Mouse (Mus musculus) lung, postnatal 0 days (tissue): Measurements from ENCODE around the gene Otud7b. TPM values are rescaled to one million over a fixed set of nuclear protein-coding genes. Genes with fewer than 3 reads are reported as not detected.
A peak's percentile ranks its signal among the peaks of the same experiment; 100 is the strongest.

Source experiments
- ATAC-seq: fragments of 200-750 bp; cut with Nextera tagmentation; 2 replicates; pipeline ENCODE4 v1.8.0; 2017; ENCODE audit warnings: moderate library complexity
- DNase-seq: peaks from one replicate; pipeline ENCODE4 v3.0.0-alpha.2; 2016; ENCODE audit warnings: low spot score
- H3K27ac ChIP-seq: fragments of 300-500 bp; sonication (generic); 2 replicates; pipeline ENCODE4 v1.5.1; 2014; ENCODE audit warnings: antibody characterized with exemption, mild to moderate bottlenecking, low read length, mixed read lengths
- H3K27me3 ChIP-seq: fragments of 300-500 bp; sonication (generic); replicated peaks from 2 replicates; pipeline ENCODE4 v1.6.1; 2014; ENCODE audit warnings: low read length, mixed read lengths; ENCODE audit not compliant: insufficient read depth
- H3K36me3 ChIP-seq: fragments of 300-500 bp; sonication (generic); 2 replicates; pipeline ENCODE4 v1.6.1; 2014; ENCODE audit warnings: low read length, mixed read lengths; ENCODE audit not compliant: insufficient read depth
- H3K4me1 ChIP-seq: fragments of 300-500 bp; sonication (generic); 2 replicates; pipeline ENCODE4 v1.6.1; 2014; ENCODE audit warnings: antibody characterized with exemption, low read depth, low read length, mixed read lengths; ENCODE audit not compliant: insufficient read depth
- H3K4me2 ChIP-seq: fragments of 300-500 bp; sonication (generic); replicated peaks from 2 replicates; pipeline ENCODE4 v1.6.1; 2014; ENCODE audit warnings: low read depth, mild to moderate bottlenecking, low read length, moderate library complexity, mixed read lengths
- H3K4me3 ChIP-seq: fragments of 300-500 bp; sonication (generic); 2 replicates; pipeline ENCODE4 v1.5.1; 2014; ENCODE audit warnings: low read depth, low read length
- H3K9ac ChIP-seq: fragments of 300-500 bp; sonication (generic); replicated peaks from 2 replicates; pipeline ENCODE4 v1.6.1; 2014; ENCODE audit warnings: low read depth, mild to moderate bottlenecking
- H3K9me3 ChIP-seq: fragments of 300-500 bp; sonication (generic); 2 replicates; pipeline ENCODE4 v1.6.1; 2016; ENCODE audit warnings: low read length, mixed read lengths
- CTCF ChIP-seq: IDR thresholded peaks from 2 replicates; pipeline ENCODE4 v1.5.1; 2016; ENCODE audit warnings: antibody characterized with exemption, mild to moderate bottlenecking
- EP300 ChIP-seq: IDR thresholded peaks from 2 replicates; pipeline ENCODE4 v1.6.1; 2016; ENCODE audit warnings: antibody characterized with exemption, mild to moderate bottlenecking, control low read depth
- WGBS: fragments of 180-500 bp; shearing (Covaris S2); extraction: QIAGEN DNeasy Blood & Tissue Kit; methylation state at CpG from one replicate; pipeline ENCODE4 v1.1.7; 2014; 5-methylcytosine and 5-hydroxymethylcytosine counted together
- polyA plus RNA-seq: library from polyadenylated mRNA; unstranded; fragments of >200 nt; fragmentation: Nextera tagmentation; extraction: Ambion mirVana; gene quantifications from 2 replicates; pipeline ENCODE4 v1.2.1, GENCODE M21; 2015

Gene Otud7b
- polyA plus RNA-seq, 1 experiment from 2014 or later: 30.2 TPM

- no peak for DNase-seq
- no peaks in the 10 kb centered on the region for H3K27me3 ChIP-seq
- WGBS: 23% methylated on average over 4 of the region's 4 CpGs
- TF ChIP-seq CTCF: no peak
- no peak for TF ChIP-seq EP300
- no peak for ATAC-seq
- no peaks in the 10 kb centered on the region for H3K9me3 ChIP-seq
- H3K4me1 ChIP-seq: no peaks in the 10 kb centered on the region
- no peak overlapping the region for H3K27ac ChIP-seq
- no peak overlapping the region for H3K4me3 ChIP-seq
- H3K9ac ChIP-seq: no peak overlapping the region
- no peak overlapping the region for H3K4me2 ChIP-seq
- peaks cover 8% of the 10 kb centered on the region; the same call in 1 of the 2 replicates for H3K36me3 ChIP-seq
Observed at GRCm38 (mm10) chr3:96182382-96182776, 78.1 kb downstream of the Otud7b start.

- DNase-seq: no peak
- Histone ChIP-seq H3K9ac (no peak overlapping the region), H3K4me3 (no peak overlapping the region), H3K9me3 (no peaks in the 10 kb centered on the region), H3K27me3 (no peaks in the 10 kb centered on the region), H3K27ac (no peak overlapping the region), H3K4me1 (peaks cover 10% of the 10 kb centered on the region; the same call in 1 of the 2 replicates), H3K36me3 (no peaks in the 10 kb centered on the region), H3K4me2 (no peak overlapping the region)
- 56% methylated on average over 12 of the region's 12 CpGs for WGBS
- no peak for ATAC-seq
- no peak for TF ChIP-seq EP300
- TF ChIP-seq CTCF: no peak
Observed at GRCm38 (mm10) chr3:96192977-96193376, 88.7 kb downstream of the Otud7b start.

- H3K4me2 ChIP-seq: no peak overlapping the region
- no peak overlapping the region for H3K27ac ChIP-seq
- no peaks in the 10 kb centered on the region for H3K27me3 ChIP-seq
- no peaks in the 10 kb centered on the region for H3K36me3 ChIP-seq
- 82% methylated on average over 10 of the region's 10 CpGs for WGBS
- H3K9me3 ChIP-seq: no peaks in the 10 kb centered on the region
- no peak for TF ChIP-seq EP300
- TF ChIP-seq CTCF: no peak
- H3K4me3 ChIP-seq: no peak overlapping the region
- peaks cover 12% of the 10 kb centered on the region; the same call in 1 of the 2 replicates for H3K4me1 ChIP-seq
- DNase-seq (no peak), ATAC-seq (no peak)
- no peak overlapping the region for H3K9ac ChIP-seq
Observed at GRCm38 (mm10) chr3:96194966-96195365, 90.6 kb downstream of the Otud7b start.

GRCm38 (mm10) chr3:96195616-96196313 lies 91.4 kb downstream of the Otud7b start:
- TF ChIP-seq EP300 (no peak), CTCF (peak; percentile 14; the same call in 1 of the 2 replicates)
- H3K4me2 ChIP-seq: no peak overlapping the region
- no peaks in the 10 kb centered on the region for H3K27me3 ChIP-seq
- no peaks in the 10 kb centered on the region for H3K9me3 ChIP-seq
- H3K36me3 ChIP-seq: no peaks in the 10 kb centered on the region
- WGBS: 92% methylated on average over 11 of the region's 11 CpGs
- DNase-seq: no peak
- no peak overlapping the region for H3K27ac ChIP-seq
- H3K9ac ChIP-seq: no peak overlapping the region
- no peak for ATAC-seq
- H3K4me1 ChIP-seq: peaks cover 12% of the 10 kb centered on the region; the same call in 1 of the 2 replicates
- H3K4me3 ChIP-seq: no peak overlapping the region

GRCm38 (mm10) chr3:96196437-96197128 lies 92.3 kb downstream of the Otud7b start:
- no peak for ATAC-seq
- no peaks in the 10 kb centered on the region for H3K9me3 ChIP-seq
- WGBS: 19% methylated on average over 27 of the region's 27 CpGs
- H3K27ac ChIP-seq: no peak overlapping the region
- H3K27me3 ChIP-seq: no peaks in the 10 kb centered on the region
- no peaks in the 10 kb centered on the region for H3K36me3 ChIP-seq
- H3K4me1 ChIP-seq: peaks cover 12% of the 10 kb centered on the region; the same call in 1 of the 2 replicates
- peak overlapping the region; percentile 56 for H3K4me3 ChIP-seq
- H3K9ac ChIP-seq: peak overlapping the region; percentile 67; the same call in 1 of the 2 replicates
- DNase-seq: no peak
- no peak for TF ChIP-seq CTCF
- no peak for TF ChIP-seq EP300
- peak overlapping the region; percentile 95 for H3K4me2 ChIP-seq

GRCm38 (mm10) chr3:96197129-96197749 lies 92.9 kb downstream of the Otud7b start:
- Histone ChIP-seq H3K27me3 (no peaks in the 10 kb centered on the region), H3K9ac (peak overlapping the region; percentile 67), H3K9me3 (no peaks in the 10 kb centered on the region), H3K4me3 (peak overlapping the region; percentile 56), H3K36me3 (no peaks in the 10 kb centered on the region), H3K4me2 (peak overlapping the region; percentile 95), H3K4me1 (peaks cover 12% of the 10 kb centered on the region; the same call in 1 of the 2 replicates), H3K27ac (peak overlapping the region; percentile 88)
- WGBS: under 1% methylated on average over 50 of the region's 50 CpGs
- peak; percentile 96 for DNase-seq
- peak; percentile 51 for TF ChIP-seq CTCF
- TF ChIP-seq EP300: no peak
- ATAC-seq: peak; percentile 94
